Comparison of ENCODE assay signal across 8 mouse cellular contexts in genomic region chr19:60889714-60890315, GRCm38 (mm10). TPM values are rescaled to one million over a fixed set of nuclear protein-coding genes. Genes with fewer than 3 reads are reported as not detected.
DNase-seq lines count a peak whose midpoint lies in the region; ATAC-seq lines count a peak whose summit lies in the region.

Grk5 (plus strand) TSS chr19:60889749.

- peak within 1 kb of the TSS; percentile 79 for H3K4me3 ChIP-seq in hindbrain, embryonic 11.5 days (ENCODE audit: low read depth, low read length)

- H3K27me3 ChIP-seq in hindbrain, embryonic 11.5 days (ENCODE audit: control insufficient read depth, insufficient read depth, low read length) = no peaks in the 10 kb centered on the region

- H3K9me3 ChIP-seq in hindbrain, embryonic 11.5 days (ENCODE audit: control insufficient read depth, low read length) = no peaks in the 10 kb centered on the region

- H3K9ac ChIP-seq in hindbrain, embryonic 11.5 days (ENCODE audit: low read depth, low read length) = peak within 1 kb of the TSS; percentile 93

- H3K4me1 ChIP-seq in hindbrain, embryonic 11.5 days (replicated peaks; ENCODE audit: control insufficient read depth, insufficient read depth, low read length) = no peaks in the 10 kb centered on the region; the same call in 1 of the 2 replicates

- ATAC-seq in hindbrain, embryonic 11.5 days (ENCODE audit: low FRiP score) = peak; percentile 98

- peak; percentile 96 for DNase-seq in MN1 (ENCODE audit: low spot score)
- peak; percentile 95 for DNase-seq in cerebellum, adult 9-10 months
- peak; percentile 92 to 96 for DNase-seq in frontal cortex, adult 2 months (ENCODE audit: extremely low spot score in 1 of 2, low spot score in 1 of 2)
- DNase-seq in hindbrain, embryonic 11.5 days (ENCODE audit: low spot score) = peak; percentile 98
- DNase-seq in layer of hippocampus, postnatal 10 days (ENCODE audit: low spot score in 2 of 2) = peak; percentile 92 to 96
- peak; percentile 96 for DNase-seq in lung, postnatal 10 days
- DNase-seq in ovary, postnatal 36 days (ENCODE audit: low spot score) = peak; percentile 93
- peak; percentile 93 for DNase-seq in thymus, postnatal 25 days

- peak within 1 kb of the TSS; percentile 64 for H3K4me2 ChIP-seq in hindbrain, embryonic 11.5 days (replicated peaks; ENCODE audit: low read depth, low read length)

- H3K27ac ChIP-seq in hindbrain, embryonic 11.5 days (ENCODE audit: low read depth, low read length) = peak within 1 kb of the TSS; percentile 95

- WGBS in hindbrain, embryonic 11.5 days = under 1% methylated on average over 53 of the region's 55 CpGs

- H3K36me3 ChIP-seq in hindbrain, embryonic 11.5 days (ENCODE audit: control insufficient read depth, insufficient read depth, low read length) = no peaks in the 10 kb centered on the region

RNA-seq across cellular contexts. Expression of gene Grk5, which starts in this region (rescaled TPM):
- 6.6 and 7.2 TPM in 2 replicates for polyA plus RNA-seq in frontal cortex, adult 2 months (2012; rRNA removed)
- 3.0 and 3.7 TPM in 2 replicates for polyA plus RNA-seq in hindbrain, embryonic 11.5 days (2014; fragmentation: Nextera tagmentation; extraction: Ambion mirVana)
- 10 to 100 TPM; 11.6 to 13.2 TPM for total RNA-seq in layer of hippocampus, postnatal 10 days (2021)

Comparison
In these comparisons a context has a peak if more than half of its experiments do, and no peak if none do; other contexts are left out.
1. Peak in every context shown above with its lines: DNase-seq, ATAC-seq, H3K4me3 ChIP-seq and H3K27ac ChIP-seq.